Mouse (Mus musculus) intestine, embryonic 15.5 days (tissue): Measurements from ENCODE around the gene Ror1. TPM values are rescaled to one million over a fixed set of nuclear protein-coding genes. Genes with fewer than 3 reads are reported as not detected.

ENCODE experiments used
- ATAC-seq: fragments of 200-750 bp; cut with Nextera tagmentation; 2 replicates; pipeline ENCODE4 v1.8.0; 2017; ENCODE audit warnings: moderate TSS enrichment, moderate library complexity
- H3K27ac ChIP-seq: fragments of 300-500 bp; sonication (generic); 2 replicates; pipeline ENCODE4 v1.5.1; 2015; ENCODE audit warnings: mild to moderate bottlenecking, inconsistent platforms
- H3K27me3 ChIP-seq: fragments of 300-500 bp; sonication (generic); replicated peaks from 2 replicates; pipeline ENCODE4 v1.6.1; 2015; ENCODE audit warnings: inconsistent platforms
- H3K36me3 ChIP-seq: fragments of 300-500 bp; sonication (generic); 2 replicates; pipeline ENCODE4 v1.6.1; 2015; ENCODE audit warnings: inconsistent platforms
- H3K4me1 ChIP-seq: fragments of 300-500 bp; sonication (generic); replicated peaks from 2 replicates; pipeline ENCODE4 v1.6.1; 2015; ENCODE audit warnings: inconsistent platforms
- H3K4me2 ChIP-seq: fragments of 300-500 bp; sonication (generic); replicated peaks from 2 replicates; pipeline ENCODE4 v1.6.1; 2015; ENCODE audit warnings: mild to moderate bottlenecking, inconsistent platforms
- H3K4me3 ChIP-seq: fragments of 300-500 bp; sonication (generic); replicated peaks from 2 replicates; pipeline ENCODE4 v1.5.1; 2015; ENCODE audit warnings: inconsistent platforms
- H3K9ac ChIP-seq: fragments of 300-500 bp; sonication (generic); 2 replicates; pipeline ENCODE4 v1.6.1; 2015; ENCODE audit warnings: inconsistent platforms
- H3K9me3 ChIP-seq: fragments of 300-500 bp; sonication (generic); 2 replicates; pipeline ENCODE4 v1.6.1; 2016; ENCODE audit warnings: inconsistent platforms
- WGBS: fragments of 180-500 bp; shearing (Covaris S2); methylation state at CpG from one replicate; pipeline ENCODE4 v1.1.7; 2015; 5-methylcytosine and 5-hydroxymethylcytosine counted together
- polyA plus RNA-seq: library from polyadenylated mRNA; unstranded; fragments of >200 nt; fragmentation: Nextera tagmentation; extraction: Ambion mirVana; gene quantifications from 2 replicates; pipeline ENCODE4 v1.2.1, GENCODE M21; 2015

Gene Ror1
- polyA plus RNA-seq, 1 experiment from 2014 or later = 9.3 TPM

GRCm38 (mm10) chr4:100363666-100364065 lies 268.1 kb downstream of the Ror1 start:
- ATAC-seq = no peak
- Histone ChIP-seq H3K27ac (no peak overlapping the region), H3K4me1 (no peaks in the 10 kb centered on the region), H3K27me3 (no peaks in the 10 kb centered on the region), H3K9ac (no peak overlapping the region), H3K4me3 (no peak overlapping the region), H3K4me2 (no peak overlapping the region), H3K9me3 (no peaks in the 10 kb centered on the region), H3K36me3 (no peaks in the 10 kb centered on the region)
- WGBS = 87% methylated on average over 7 of the region's 7 CpGs

- Histone ChIP-seq H3K27me3 (no peaks in the 10 kb centered on the region), H3K4me2 (no peak overlapping the region), H3K27ac (no peak overlapping the region), H3K4me3 (no peak overlapping the region), H3K36me3 (no peaks in the 10 kb centered on the region), H3K9ac (no peak overlapping the region), H3K4me1 (no peaks in the 10 kb centered on the region), H3K9me3 (no peaks in the 10 kb centered on the region)
- ATAC-seq = no peak
- WGBS = 87% methylated on average over 2 of the region's 2 CpGs
These were observed 273.1 kb downstream of the Ror1 start for GRCm38 (mm10) chr4:100368691-100369090.

- H3K4me3 ChIP-seq = no peak overlapping the region
These were observed 274.1 kb downstream of the Ror1 start for GRCm38 (mm10) chr4:100369541-100370174.

GRCm38 (mm10) chr4:100372806-100373205 lies 277.2 kb downstream of the Ror1 start:
- ATAC-seq = no peak
- Histone ChIP-seq H3K36me3 (no peaks in the 10 kb centered on the region), H3K4me2 (no peak overlapping the region), H3K27me3 (no peaks in the 10 kb centered on the region), H3K4me1 (0 out of 2 replicates have a peak, but pooled peaks cover 2% of the 10 kb centered on the region), H3K27ac (no peak overlapping the region), H3K4me3 (no peak overlapping the region), H3K9ac (no peak overlapping the region), H3K9me3 (no peaks in the 10 kb centered on the region)
- 47% methylated on average over 11 of the region's 11 CpGs for WGBS

More at GRCm38 (mm10) chr4:100369541-100370174, 274.1 kb downstream of the Ror1 start:
- WGBS = 83% methylated on average over 7 of the region's 7 CpGs
- Histone ChIP-seq H3K27ac (no peak overlapping the region), H3K4me2 (no peak overlapping the region), H3K9me3 (no peaks in the 10 kb centered on the region), H3K4me1 (no peaks in the 10 kb centered on the region), H3K36me3 (no peaks in the 10 kb centered on the region), H3K27me3 (no peaks in the 10 kb centered on the region), H3K9ac (no peak overlapping the region)
- no peak for ATAC-seq

GRCm38 (mm10) chr4:100373780-100374179 lies 278.2 kb downstream of the Ror1 start:
- Histone ChIP-seq H3K36me3 (no peaks in the 10 kb centered on the region), H3K9me3 (no peaks in the 10 kb centered on the region), H3K4me3 (no peak overlapping the region), H3K27me3 (no peaks in the 10 kb centered on the region), H3K27ac (no peak overlapping the region), H3K9ac (no peak overlapping the region), H3K4me1 (0 out of 2 replicates have a peak, but pooled peaks cover 2% of the 10 kb centered on the region), H3K4me2 (no peak overlapping the region)
- ATAC-seq = no peak
- 62% methylated on average over 4 of the region's 4 CpGs for WGBS

- no peak for ATAC-seq
- 92% methylated on average over 5 of the region's 5 CpGs for WGBS
- H3K27ac ChIP-seq = no peak overlapping the region
- H3K4me3 ChIP-seq = no peak overlapping the region
- no peaks in the 10 kb centered on the region for H3K27me3 ChIP-seq
- H3K4me1 ChIP-seq = 0 out of 2 replicates have a peak, but pooled peaks cover 2% of the 10 kb centered on the region
- no peaks in the 10 kb centered on the region for H3K9me3 ChIP-seq
- H3K4me2 ChIP-seq = no peak overlapping the region
- H3K36me3 ChIP-seq = no peaks in the 10 kb centered on the region
- no peak overlapping the region for H3K9ac ChIP-seq
These were observed 279.7 kb downstream of the Ror1 start for GRCm38 (mm10) chr4:100375286-100375685.

GRCm38 (mm10) chr4:100376163-100376562 lies 280.6 kb downstream of the Ror1 start:
- Histone ChIP-seq H3K27me3 (no peaks in the 10 kb centered on the region), H3K4me2 (no peak overlapping the region), H3K27ac (no peak overlapping the region), H3K36me3 (no peaks in the 10 kb centered on the region), H3K9ac (no peak overlapping the region), H3K4me1 (0 out of 2 replicates have a peak, but pooled peaks cover 2% of the 10 kb centered on the region), H3K9me3 (no peaks in the 10 kb centered on the region), H3K4me3 (no peak overlapping the region)
- ATAC-seq = no peak
- WGBS = 52% methylated on average over 6 of the region's 6 CpGs

- Histone ChIP-seq H3K9me3 (no peaks in the 10 kb centered on the region), H3K36me3 (no peaks in the 10 kb centered on the region), H3K27ac (no peak overlapping the region), H3K4me1 (0 out of 2 replicates have a peak, but pooled peaks cover 2% of the 10 kb centered on the region), H3K4me2 (no peak overlapping the region), H3K9ac (no peak overlapping the region), H3K4me3 (no peak overlapping the region), H3K27me3 (no peaks in the 10 kb centered on the region)
- WGBS = 56% methylated on average over 3 of the region's 3 CpGs
- ATAC-seq = no peak
These were observed 281.6 kb downstream of the Ror1 start for GRCm38 (mm10) chr4:100377231-100377630.

- Histone ChIP-seq H3K27me3 (no peaks in the 10 kb centered on the region), H3K27ac (no peak overlapping the region), H3K36me3 (no peaks in the 10 kb centered on the region), H3K9me3 (no peaks in the 10 kb centered on the region), H3K4me1 (0 out of 2 replicates have a peak, but pooled peaks cover 2% of the 10 kb centered on the region), H3K9ac (no peak overlapping the region), H3K4me3 (no peak overlapping the region), H3K4me2 (no peak overlapping the region)
- ATAC-seq = no peak
- WGBS = 69% methylated on average over 4 of the region's 4 CpGs
These were observed 282.4 kb downstream of the Ror1 start for GRCm38 (mm10) chr4:100377996-100378395.

- no peaks in the 10 kb centered on the region for H3K4me1 ChIP-seq
- H3K36me3 ChIP-seq = no peaks in the 10 kb centered on the region
- 75% methylated on average over 4 of the region's 4 CpGs for WGBS
- H3K4me2 ChIP-seq = no peak overlapping the region
- no peak overlapping the region for H3K27ac ChIP-seq
- H3K27me3 ChIP-seq = no peaks in the 10 kb centered on the region
- H3K9me3 ChIP-seq = no peaks in the 10 kb centered on the region
- H3K4me3 ChIP-seq = no peak overlapping the region
- ATAC-seq = no peak
- no peak overlapping the region for H3K9ac ChIP-seq
These were observed 286.2 kb downstream of the Ror1 start for GRCm38 (mm10) chr4:100381760-100382159.

GRCm38 (mm10) chr4:100386272-100386988 lies 290.8 kb downstream of the Ror1 start:
- WGBS = 71% methylated on average over 5 of the region's 5 CpGs
- Histone ChIP-seq H3K27me3 (no peaks in the 10 kb centered on the region), H3K4me1 (no peaks in the 10 kb centered on the region), H3K9me3 (no peaks in the 10 kb centered on the region), H3K4me2 (no peak overlapping the region), H3K4me3 (no peak overlapping the region), H3K27ac (no peak overlapping the region), H3K36me3 (no peaks in the 10 kb centered on the region), H3K9ac (no peak overlapping the region)
- ATAC-seq = no peak

- no peaks in the 10 kb centered on the region for H3K36me3 ChIP-seq
- H3K9me3 ChIP-seq = no peaks in the 10 kb centered on the region
- no peak overlapping the region for H3K27ac ChIP-seq
- no peak overlapping the region for H3K9ac ChIP-seq
- no peaks in the 10 kb centered on the region for H3K4me1 ChIP-seq
- H3K4me3 ChIP-seq = no peak overlapping the region
- no peaks in the 10 kb centered on the region for H3K27me3 ChIP-seq
- no peak overlapping the region for H3K4me2 ChIP-seq
- WGBS = 89% methylated on average over 6 of the region's 6 CpGs
- no peak for ATAC-seq
These were observed 294.8 kb downstream of the Ror1 start for GRCm38 (mm10) chr4:100390436-100390835.

- WGBS = 71% methylated on average over 6 of the region's 6 CpGs
- H3K4me2 ChIP-seq = no peak overlapping the region
These were observed 295.4 kb downstream of the Ror1 start for GRCm38 (mm10) chr4:100391021-100391420.

More at GRCm38 (mm10) chr4:100391021-100391420, 295.4 kb downstream of the Ror1 start:
- H3K4me1 ChIP-seq = no peaks in the 10 kb centered on the region
- H3K4me3 ChIP-seq = no peak overlapping the region
- no peak for ATAC-seq
- H3K27me3 ChIP-seq = no peaks in the 10 kb centered on the region
- no peaks in the 10 kb centered on the region for H3K9me3 ChIP-seq
- no peak overlapping the region for H3K27ac ChIP-seq
- no peaks in the 10 kb centered on the region for H3K36me3 ChIP-seq
- no peak overlapping the region for H3K9ac ChIP-seq
